Mouse (Mus musculus): ENCODE measurements around the gene Hs3st6.

DNA sequence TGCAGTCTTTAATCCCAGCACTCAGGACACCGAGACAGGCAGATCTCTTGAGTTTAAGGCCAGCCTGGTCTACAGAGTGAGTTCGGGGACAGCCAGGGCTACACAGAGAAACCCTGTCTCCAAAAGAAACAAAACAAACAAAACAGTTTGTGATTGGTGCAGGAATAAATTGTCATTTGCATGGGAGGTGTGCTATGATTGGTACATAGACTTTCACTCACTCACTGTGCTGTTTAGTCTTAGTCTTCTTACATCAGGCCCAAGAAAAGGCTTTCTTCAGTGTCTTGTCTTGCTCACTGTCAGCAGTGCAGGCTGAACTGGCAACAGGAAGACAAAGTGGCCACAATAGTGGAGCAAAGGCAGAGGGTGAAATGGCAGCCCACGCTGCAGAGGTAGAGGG lies 8.4 kb upstream of the Hs3st6 start:
- no peak for TF ChIP-seq POLR2A (IDR thresholded peaks at IDR 0.05; ENCODE audit: low read depth, low read length)
- TF ChIP-seq CTCF (IDR thresholded peaks at IDR 0.05; ENCODE audit: borderline replicate concordance, insufficient read depth, low read length) = no peak
